Mouse (Mus musculus) gastrocnemius, postnatal 14 days (tissue): Measurements from ENCODE around the gene Gm14139. TPM values are rescaled to one million over a fixed set of nuclear protein-coding genes. Genes with fewer than 3 reads are reported as not detected.
"Not testable (repeated sequence)": the region's sequence is repeated elsewhere in the genome, so short reads cannot be mapped to it uniquely, and the experiment has no call there.

Experiments
- DNase-seq: peaks from one replicate; pipeline ENCODE4 v3.0.0; 2021; ENCODE audit warnings: mixed read lengths
- intact Hi-C: fragments of 180-260 bp; cut with DNase I; formaldehyde crosslinking; loops from one replicate; pipeline ENCODE4 v1.15.1; 2025; ENCODE audit warnings: low total_unique reads
- long read RNA-seq, 2 experiments: library from polyadenylated mRNA; stranded (forward); transcript quantifications; one replicate each; pipeline ENCODE4 v2.0.0; 2021
- total RNA-seq, 2 experiments: library from RNA; stranded (reverse); gene quantifications; 2 replicates each; pipeline ENCODE4 v1.2.3; 2021

The Gm14139 gene
- not detected for total RNA-seq
- long read RNA-seq, experiment 1: 0 reads
- long read RNA-seq, experiment 2: 0 reads

GRCm38 (mm10) chr2:150181570-150181999 is at the start of gene Gm14139:
Gene Gm14139, plus strand, starts transcription at chr2:150181755.
- intact Hi-C loops, DNase-seq: not testable (repeated sequence)

- intact Hi-C loops, DNase-seq: not testable (repeated sequence)
These were observed 49.6 kb upstream of the Gm14139 start for GRCm38 (mm10) chr2:150132002-150132401.

- intact Hi-C loops: no loop called here
- DNase-seq: no peak
These were observed 48.8 kb upstream of the Gm14139 start for GRCm38 (mm10) chr2:150132773-150133172.

- intact Hi-C loops: no loop called here
- DNase-seq: peak; percentile 82
These were observed 45.1 kb upstream of the Gm14139 start, which contains the start of gene Zfp120 for GRCm38 (mm10) chr2:150136435-150136897. Gene Zfp120, minus strand, starts transcription at chr2:150136708.

GRCm38 (mm10) chr2:150166703-150167102 is 14.9 kb upstream of the Gm14139 start:
- no peak for DNase-seq
- intact Hi-C loops: no loop called here

- no peak for DNase-seq
- intact Hi-C loops: no loop called here
These were observed 7.7 kb upstream of the Gm14139 start for GRCm38 (mm10) chr2:150173833-150174232.

- DNase-seq, intact Hi-C loops: not testable (repeated sequence)
These were observed 2.0 kb upstream of the Gm14139 start, which contains the start of gene Gm10770 for GRCm38 (mm10) chr2:150179579-150179978. Gene Gm10770, minus strand, starts transcription at chr2:150179679.

GRCm38 (mm10) chr2:150181046-150181445 is 509 bp upstream of the Gm14139 start:
- intact Hi-C loops, DNase-seq: not testable (repeated sequence)

GRCm38 (mm10) chr2:150217600-150218362 is 36.2 kb downstream of the Gm14139 start, which contains the start of gene Zfp937:
Gene Zfp937, plus strand, starts transcription at chr2:150218073.
- DNase-seq: peak; percentile 72
- intact Hi-C loops: not testable (repeated sequence)

- intact Hi-C loops, DNase-seq: not testable (repeated sequence)
These were observed 36.8 kb downstream of the Gm14139 start for GRCm38 (mm10) chr2:150218363-150218725.

GRCm38 (mm10) chr2:150223263-150223662 is 41.7 kb downstream of the Gm14139 start:
- intact Hi-C loops, DNase-seq: not testable (repeated sequence)

Other genes with a start within 250 kb of the Gm14139 start
- gene Zfp120, start 45.0 kb upstream of the Gm14139 start, total RNA-seq: 1 to 10 TPM; 6.8 to 7.7 TPM
- not detected for gene Gm10770, start 2.1 kb upstream of the Gm14139 start, total RNA-seq
- gene Zfp937, start 36.3 kb downstream of the Gm14139 start, total RNA-seq: 1 to 10 TPM; 2.3 to 3.0 TPM
- gene Gm21994, start 73.8 kb downstream of the Gm14139 start, total RNA-seq: 1 to 10 TPM; 2.0 to 2.9 TPM
- gene Gm14124, start 75.8 kb downstream of the Gm14139 start, total RNA-seq: under 1 TPM in 1 of 2 experiments, not detected in 1; 0.06 TPM
- 1 to 10 TPM; 1.4 to 1.5 TPM for gene Gm10130, start 141.9 kb downstream of the Gm14139 start, total RNA-seq
- gene 3300002I08Rik, start 181.0 kb downstream of the Gm14139 start, total RNA-seq: 1 to 10 TPM; 1.5 to 2.0 TPM